Mouse (Mus musculus) retina, postnatal 7 days (tissue): ENCODE data around the gene Git1.
A peak's percentile ranks its signal among the peaks of the same experiment; 100 is the strongest.

Source experiments
- DNase-seq: peaks from one replicate; pipeline ENCODE4 v3.0.0-alpha.2; 2012; ENCODE audit warnings: low read depth, low spot score

Git1 gene

DNA sequence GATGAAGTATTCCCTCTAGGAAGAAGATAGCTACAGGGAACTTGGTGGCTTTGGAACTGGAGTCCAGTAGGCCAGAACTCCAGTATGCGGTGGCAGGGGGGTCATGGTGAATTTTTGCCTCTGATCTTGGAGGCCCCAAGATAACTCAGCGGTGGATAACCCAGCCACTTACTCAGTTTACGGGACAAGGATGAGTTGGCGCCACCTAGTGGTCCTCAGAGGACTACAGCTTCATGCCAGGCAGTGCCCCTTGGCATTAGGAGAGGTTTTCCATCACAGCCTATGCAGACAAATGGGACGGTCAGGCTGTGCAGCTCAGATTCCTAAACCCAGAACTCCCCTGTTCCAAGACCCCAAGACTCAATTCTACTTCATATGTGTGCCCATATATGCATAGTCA is 8.0 kb downstream of the Git1 start:
- peak; percentile 66 for DNase-seq

DNA sequence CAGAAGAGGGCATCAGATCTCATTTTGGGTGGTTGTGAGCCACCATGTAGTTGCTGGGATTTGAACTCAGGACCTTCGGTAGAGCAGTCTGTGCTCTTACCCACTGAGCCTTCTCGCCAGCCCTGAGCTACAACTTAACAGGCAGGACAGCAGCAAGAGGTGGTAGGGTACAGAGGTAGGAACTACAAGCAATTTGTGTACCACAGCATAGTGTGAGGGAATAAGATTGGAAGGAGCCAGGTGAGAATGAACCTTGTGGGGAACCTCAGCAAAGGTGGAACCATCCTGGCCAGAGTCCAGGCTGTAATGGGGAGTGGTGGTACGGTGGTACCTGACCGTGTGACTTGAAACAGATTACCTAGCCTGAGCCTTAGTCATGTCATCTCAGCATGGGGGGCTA is 8.6 kb downstream of the Git1 start:
- no peak for DNase-seq

DNA sequence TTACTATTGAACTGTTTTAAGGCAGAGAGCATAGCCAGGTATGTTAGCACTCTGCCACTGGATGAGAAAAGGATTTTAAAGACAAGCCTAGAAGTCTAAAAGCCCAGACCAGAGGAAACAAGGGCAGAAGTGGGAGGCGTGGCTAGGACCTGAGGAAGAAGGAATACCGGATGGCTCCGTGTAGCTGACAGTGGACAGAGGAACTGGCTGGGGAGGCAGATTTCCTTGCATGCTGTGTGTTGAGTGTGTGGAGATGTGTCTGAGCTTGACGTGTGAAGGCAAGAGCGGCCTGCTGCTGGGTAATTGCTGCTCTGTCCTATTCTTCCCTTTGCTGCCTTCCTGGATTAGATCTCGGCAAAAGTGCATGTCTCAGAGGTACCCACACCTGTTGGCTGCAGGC is 9.1 kb downstream of the Git1 start:
- no peak for DNase-seq

DNA sequence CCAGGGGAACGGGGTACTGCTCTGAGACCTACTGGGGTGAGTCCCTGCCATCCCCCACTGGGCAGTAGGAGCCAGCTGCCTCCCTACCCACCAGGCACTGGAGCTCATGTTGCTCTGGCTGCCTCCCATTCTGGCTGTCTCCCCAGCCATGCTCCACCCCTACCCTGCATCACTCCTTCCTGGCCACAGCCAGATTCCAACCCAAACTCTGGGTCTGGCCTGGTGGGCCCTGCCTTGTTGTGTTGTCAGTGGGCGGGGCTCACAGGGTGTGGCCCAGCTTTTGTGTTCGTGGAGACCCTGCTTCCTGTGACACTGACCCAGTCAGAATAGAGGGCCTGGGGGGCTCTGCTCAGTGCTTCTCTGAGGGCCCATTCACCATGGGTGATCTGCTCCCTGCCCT is 10.1 kb downstream of the Git1 start:
- no peak for DNase-seq

DNA sequence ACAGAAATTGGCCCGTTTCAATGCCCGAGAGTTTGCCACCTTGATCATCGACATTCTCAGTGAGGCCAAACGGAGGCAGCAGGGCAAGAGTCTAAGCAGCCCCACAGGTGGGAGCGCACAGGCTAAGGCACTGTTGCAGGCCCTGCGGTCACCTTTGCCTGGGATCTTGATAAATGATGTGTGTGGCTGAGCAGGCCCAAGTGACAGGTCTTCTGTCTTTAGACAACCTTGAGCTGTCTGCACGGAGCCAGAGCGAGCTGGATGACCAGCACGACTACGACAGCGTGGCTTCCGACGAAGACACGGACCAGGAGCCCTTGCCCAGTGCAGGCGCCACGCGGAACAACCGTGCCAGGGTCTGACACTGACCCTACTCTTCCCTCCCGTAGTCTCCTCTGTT is 11.0 kb downstream of the Git1 start:
- no peak for DNase-seq

DNA sequence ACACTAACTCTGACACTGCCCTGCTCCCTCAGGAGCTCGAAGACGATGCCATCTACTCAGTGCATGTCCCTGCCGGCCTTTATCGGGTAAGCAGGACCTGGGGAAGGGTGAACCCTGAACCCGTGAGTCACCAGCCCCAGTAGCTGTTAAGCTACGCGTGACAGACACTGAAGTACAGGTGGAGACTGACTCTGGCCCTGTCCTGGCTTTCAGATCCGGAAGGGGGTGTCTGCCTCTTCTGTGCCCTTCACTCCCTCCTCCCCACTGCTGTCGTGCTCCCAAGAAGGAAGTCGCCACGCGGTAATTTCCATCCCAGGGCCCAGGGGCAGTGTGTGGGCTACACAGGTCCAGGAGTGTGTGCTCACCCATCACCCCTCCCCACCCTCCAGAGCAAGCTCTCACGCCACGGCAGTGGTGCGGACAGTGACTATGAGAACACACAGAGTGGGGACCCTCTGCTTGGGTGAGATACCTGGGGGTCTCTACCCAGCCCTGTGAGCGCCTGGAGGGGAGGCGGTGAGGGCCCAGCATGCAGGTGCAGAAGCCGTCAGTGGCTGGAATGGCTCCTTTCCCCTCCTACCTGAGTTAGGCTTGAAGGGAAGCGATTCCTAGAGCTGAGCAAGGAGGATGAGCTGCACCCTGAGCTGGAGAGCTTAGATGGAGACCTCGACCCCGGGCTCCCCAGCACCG is 12.1 kb downstream of the Git1 start:
- no peak for DNase-seq

DNA sequence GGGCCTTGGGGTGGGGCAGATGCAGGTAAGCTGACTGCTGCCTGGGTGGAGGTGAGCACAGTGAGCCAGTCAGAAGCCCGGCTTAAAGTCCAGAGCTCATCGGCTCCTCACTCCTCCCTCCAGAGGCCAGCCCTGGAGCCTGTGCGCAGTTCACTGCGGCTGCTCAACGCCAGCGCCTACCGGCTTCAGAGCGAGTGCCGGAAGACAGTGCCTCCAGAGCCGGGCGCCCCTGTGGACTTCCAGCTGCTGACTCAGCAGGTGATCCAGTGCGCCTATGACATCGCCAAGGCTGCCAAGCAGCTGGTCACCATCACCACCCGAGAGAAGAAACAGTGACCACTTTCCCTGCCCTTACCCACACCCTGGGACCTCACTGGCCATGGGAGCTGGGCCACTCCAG is 12.9 kb downstream of the Git1 start:
- no peak for DNase-seq

DNA sequence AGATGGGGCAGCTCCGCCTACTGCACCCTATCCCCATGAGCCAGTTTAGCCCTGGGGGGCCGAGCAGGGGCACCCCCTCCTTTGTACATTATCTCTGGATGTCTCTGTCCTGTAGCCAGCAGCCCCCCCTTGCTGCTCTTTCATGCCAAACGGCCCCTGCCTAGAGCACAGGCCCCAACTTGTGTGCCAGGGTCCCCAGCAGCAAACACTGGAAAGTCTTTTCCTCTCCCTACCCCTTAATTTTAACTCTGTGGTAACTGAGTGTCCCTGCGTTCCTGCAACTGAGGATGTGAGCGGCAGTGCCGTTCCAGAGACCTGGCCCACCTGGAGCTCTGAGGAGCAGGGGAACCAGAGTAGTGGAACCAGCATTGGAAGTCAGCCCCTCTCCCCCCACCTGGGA is 13.6 kb downstream of the Git1 start:
- DNase-seq, result no peak

DNA sequence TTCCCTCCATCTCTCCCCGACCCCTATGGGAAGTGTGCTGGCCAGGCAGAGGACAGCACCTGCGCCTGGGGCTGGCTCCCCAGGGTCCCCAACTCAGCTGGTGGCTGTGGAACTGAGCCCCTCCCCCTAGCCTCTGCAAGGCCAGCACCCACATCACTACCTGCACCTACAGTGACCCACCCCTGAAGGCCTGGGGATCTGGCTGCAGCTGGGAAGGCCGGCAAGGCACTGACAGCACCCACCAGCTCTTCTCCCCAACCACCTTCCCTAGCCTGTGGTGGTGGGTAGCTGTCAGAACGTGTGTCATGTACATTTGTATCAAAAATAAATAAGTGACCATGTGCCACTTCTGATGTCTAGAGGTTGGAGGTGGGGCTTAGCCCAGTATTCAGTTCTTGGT is 14.1 kb downstream of the Git1 start:
- DNase-seq, result no peak

DNA sequence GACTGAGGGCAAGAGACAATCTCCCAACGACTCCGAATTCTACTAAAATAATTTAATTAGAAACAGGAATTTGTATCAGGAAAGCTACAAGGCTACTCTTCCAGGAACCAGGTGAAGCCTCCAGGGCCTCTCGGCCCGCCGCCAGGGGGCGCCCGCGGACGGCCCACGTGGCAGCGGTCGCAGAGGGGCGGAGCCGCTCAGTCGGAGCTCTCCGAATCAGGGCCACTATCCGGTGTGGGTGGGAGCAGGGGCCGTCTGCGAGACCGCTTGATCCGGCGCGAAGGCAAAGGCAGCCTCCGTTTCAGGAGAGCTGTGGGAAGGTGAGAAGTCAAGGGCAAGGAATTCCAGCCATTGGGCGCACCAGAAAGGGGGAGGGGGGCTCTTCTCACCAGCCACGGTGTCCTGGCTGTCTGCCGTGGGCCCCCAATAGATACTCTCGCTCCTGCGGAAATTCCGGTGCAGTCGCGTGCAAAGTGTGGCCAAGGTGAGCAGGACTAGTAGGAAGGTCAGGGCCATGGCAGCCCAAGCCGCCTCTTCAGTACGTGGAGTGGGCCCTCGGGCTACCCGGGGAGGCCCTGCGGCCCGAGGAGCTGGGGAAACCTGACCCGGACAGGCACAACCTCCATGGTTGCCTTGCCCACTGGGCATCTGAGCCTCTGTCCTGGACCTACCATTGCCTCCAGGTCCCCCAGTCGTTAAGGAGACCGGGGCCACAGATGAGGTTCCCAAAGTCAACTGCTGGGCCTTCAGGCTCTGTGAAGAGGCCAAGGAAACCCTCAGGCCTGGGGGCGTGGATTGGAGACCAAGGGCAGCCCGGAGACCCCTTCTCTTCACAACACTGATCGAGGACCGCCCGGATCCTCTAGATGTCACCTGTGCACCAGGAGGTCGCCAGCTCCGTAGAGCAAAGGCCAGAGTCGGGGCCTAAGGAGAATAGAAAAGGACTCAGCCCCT is 15.0 kb downstream of the Git1 start:
- DNase-seq, result peak; percentile 79

DNA sequence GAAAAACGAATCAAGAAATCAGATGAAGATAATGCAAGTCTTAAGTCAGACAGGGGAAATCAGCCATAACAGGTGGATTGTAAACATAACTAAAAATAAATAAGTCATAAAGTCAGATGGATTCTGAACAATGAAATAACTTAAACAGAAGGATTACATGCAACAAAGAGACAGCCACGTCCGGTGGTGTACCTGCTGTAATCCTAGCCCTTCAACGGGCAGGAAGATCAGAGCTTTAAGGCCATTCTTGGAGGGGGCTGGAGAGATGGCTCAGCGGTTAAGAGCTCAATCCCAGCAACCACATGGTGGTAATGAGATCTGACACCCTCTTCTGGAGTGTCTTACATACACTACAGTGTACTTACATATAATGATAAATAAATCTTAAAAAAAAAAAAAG is 18.0 kb downstream of the Git1 start:
- DNase-seq, result no peak

DNA sequence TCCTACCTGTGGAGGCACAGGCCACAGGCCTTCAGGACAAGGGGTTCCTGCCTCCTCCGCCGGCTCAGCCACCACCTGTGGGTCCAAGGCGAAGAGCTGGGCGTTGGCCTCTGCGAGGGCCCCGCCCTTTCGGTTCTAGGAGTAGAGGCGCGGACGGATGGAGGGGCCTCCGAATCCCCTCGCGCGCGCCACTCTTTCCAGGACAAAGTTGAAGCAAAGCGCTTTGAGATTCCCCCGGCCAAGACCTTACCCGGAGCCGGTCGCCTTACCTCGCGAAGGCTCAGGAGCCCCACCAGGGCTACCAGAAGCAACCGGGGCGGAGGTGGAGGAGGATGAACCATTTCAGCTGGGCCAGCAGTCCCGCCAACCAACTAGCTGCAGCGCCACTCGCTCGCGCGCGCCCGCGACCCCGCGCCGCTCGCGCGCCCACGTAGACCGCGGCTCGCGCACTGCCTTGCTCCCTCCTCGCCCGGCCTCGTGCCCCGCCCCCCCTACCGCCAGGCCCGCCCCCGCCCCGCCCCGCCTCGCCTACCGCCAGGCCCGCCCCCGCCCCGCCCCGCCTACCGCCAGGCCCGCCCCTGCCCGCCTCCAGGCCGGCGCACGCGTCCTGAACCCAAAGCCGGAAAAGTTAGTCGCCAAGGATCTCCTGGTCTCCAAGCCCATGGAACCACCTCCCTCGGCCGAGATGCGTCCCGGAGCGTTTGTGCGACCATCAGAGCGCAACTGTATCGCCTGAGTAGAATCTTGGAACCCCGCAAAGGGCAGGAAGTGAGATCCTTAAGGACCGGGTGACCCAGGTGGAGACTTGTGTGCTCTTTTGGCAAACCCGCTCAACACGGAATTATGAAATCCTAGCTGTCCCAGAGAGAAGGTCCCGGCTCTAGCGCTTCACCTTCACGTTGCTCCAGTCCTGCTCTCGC is 19.8 kb downstream of the Git1 start:
- DNase-seq, result peak; percentile 72

DNA sequence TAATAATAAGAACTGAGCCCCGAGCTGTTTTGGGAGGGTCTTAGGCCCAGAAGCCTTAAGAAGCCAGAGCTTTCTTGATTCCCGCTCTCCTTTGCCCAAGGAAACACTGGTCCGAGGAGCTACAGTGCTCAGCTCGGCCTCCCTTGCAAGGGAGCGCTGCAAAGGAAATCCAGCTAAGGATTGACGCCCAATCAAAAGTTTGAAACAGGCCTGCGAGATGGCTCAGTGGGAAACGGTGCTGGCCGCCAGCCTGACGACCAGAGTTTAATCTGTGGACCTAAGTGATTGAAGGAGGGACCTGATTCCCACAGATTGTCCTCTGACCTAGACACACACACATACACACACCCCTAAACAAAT is 20.4 kb downstream of the Git1 start:
- no peak for DNase-seq

DNA sequence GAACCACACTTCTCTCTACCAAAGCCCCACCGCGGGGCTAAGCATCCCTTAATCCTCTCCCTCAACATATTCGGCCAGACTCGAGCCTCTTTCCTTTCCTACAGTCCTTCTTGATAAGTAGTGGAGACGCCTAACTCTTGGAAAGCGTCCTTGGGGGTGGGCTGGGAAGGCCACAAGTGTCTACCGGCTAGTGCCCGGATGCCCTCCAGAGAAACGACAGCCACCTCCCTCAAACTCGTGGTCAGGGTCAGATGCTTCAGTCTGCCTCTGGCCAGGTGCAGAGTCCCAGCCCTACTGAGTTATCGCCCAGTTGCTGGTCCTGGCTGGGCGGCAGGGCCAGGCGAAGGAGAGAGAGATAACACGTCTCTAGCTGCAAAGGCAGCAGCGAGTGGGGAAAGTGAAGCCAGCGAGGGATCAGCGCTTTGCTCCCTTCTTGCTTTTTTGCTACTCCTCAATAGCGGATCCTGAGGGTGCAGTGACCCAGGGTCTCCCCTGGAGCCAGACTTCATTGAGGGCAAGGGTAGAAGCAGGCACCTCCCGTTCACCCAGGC is 21.0 kb downstream of the Git1 start:
- no peak for DNase-seq

DNA sequence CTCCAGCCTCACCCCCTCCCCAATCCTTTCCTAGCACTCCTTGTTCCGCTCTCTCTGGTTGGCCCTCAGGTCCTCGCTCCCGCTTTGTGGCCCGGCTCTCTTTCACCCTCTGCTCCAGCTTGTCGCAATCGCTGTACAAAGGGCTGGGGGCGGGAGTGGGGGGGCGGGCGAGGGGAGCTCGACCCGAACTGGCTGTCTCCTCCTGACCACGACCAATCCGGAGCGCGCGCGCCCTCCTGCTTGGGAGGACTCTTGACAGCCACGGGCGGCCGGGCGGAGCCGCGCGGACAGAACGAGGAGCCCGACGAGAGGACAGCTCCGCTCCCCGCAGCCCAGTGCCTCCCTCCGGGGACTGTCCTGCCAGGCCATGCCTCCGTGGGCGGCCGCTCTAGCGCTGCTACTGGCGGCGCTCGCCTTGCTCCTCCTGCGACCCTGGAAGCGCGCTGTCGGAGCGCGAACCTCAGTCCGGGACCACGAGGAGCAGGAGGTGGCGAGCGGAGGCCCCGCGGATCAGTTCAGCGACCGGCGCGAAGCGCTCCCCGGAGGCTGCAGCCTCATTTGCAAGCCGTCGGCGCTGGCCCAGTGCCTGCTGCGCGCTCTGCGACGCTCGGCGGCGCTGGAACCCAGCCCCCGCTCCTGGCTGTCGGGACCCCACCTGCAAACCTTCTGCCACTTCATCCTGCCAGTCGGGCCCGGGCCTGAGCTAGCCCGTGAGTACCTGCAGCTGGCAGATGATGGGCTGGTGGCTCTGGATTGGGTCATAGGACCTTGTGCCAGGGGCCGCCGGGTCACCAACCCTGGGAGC is 21.7 kb downstream of the Git1 start, which contains the start of gene Abhd15:
Gene Abhd15 (plus strand): TSS at position 290 of the 805 bp plus-strand sequence.
- DNase-seq, result no peak

DNA sequence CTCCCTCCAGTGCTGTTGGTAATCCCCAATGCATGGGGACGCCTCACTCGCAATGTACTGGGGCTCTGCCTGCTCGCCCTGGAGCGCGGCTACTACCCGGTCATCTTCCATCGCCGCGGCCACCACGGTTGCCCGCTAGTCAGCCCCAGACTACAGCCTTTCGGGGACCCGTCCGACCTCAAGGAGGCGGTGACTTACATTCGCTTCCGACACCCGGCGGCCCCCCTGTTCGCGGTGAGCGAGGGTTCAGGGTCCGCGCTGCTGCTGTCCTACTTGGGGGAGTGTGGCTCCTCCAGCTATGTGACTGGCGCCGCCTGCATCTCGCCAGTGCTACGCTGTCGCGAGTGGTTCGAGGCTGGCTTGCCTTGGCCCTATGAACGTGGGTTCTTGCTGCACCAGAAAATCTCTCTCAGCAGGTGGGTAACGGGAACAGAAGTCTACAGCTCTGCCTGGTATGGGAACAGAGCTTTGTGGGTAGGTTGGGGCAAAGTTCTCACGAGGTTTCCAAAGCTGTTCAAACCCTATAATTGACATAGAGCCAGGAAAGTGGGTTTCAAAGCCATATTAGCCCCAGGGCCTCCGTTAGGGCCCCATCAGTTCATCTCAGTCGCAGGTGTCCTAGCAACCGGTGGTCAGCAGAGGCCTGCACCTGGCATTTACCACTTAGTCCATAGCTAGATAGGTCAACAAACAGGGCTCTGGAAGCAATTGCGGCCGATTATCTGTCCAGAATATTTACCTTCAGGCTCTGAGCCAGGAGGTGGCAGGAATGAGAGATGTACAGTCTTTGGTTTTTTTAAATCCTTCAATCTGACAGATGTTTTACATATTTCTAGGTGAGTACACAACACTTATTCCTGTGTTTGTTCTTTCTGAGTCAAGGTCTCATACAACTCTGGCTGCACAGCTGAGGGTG is 22.5 kb downstream of the Git1 start, which contains the start of gene Trp53i13:
Gene Trp53i13 (minus strand): TSS at position 344 of the 916 bp plus-strand sequence.
- no peak for DNase-seq

DNA sequence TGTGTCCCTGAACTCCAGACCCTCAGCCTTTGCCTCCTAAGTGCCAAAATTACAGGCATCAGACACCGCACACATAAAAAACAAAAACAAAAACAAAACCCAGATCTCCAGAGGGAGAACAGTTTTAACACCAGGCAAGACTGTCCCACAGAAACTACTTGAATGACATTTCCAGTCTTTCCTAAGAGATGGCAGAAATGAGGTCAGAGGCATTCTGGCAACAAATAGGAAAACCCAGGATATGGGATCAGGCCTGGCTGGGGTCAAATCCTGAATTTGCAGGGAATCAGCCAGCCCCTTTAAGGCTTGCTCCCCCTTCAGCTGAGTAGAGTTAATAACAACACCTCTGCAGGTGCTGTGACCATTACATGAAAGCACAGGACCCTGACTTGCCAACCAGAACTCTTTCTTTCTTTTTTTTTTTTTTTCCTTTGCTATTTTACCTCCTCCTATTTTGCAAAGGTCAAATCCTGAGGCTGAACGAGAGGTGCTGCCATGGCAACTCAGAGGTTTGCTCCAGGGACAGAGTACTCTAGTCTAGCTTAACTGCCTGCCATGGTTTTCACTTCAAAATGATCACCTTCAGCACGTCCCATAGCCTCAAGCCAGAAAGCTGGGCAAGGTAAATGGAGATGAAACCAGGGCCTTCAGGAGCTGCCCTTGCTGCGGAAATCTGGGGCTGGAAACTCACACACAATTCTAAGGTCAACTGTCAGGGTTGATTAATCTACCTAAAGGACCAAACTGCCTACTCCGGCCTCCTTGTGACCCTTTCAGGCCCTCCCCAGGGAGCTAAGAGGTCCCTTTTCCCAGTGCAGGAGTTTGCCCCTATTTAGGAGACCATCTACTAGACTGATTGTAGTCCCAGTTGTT is 23.4 kb downstream of the Git1 start:
- no peak for DNase-seq

DNA sequence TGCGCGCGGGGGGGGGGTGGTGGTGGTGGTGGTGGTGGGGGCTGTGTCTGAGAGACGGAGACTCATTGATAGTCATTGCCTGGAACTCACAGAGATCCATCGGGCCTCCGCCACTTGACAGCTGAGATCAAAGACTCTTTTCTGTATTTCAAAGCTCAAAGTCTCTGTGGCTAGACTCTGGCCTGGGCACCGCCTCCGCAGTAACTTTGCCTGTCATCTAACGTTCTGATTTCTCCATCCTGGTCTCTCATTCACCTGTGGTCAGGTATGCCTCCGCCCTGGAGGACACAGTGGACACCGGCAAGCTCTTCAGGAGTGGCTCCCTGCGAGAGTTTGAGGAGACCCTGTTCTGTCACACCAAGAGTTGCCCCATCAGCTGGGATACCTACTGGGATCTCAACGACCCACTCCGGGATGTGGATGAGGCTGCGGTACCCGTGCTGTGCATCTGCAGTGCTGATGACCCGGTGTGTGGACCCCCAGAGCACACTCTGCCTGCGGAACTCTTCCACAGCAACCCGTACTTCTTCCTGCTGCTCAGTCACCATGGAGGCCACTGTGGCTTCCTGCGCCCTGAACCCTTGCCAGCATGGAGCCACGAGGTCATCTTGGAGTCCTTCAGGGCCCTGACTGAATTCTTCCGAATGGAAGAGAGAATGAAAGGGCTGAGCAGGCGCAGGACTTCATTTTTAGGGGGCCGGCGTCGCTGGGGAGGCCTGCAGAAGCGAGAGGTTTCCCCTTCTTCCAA is 24.9 kb downstream of the Git1 start:
- no peak for DNase-seq
